Mouse (Mus musculus) adrenal gland, postnatal 14 days (tissue): ENCODE data around the gene Stra6. TPM values are rescaled to one million over a fixed set of nuclear protein-coding genes. Genes with fewer than 3 reads are reported as not detected.

Source experiments
- DNase-seq: peaks from one replicate; pipeline ENCODE4 v3.0.0; 2021; ENCODE audit warnings: mixed read lengths
- long read RNA-seq, 2 experiments: library from polyadenylated mRNA; stranded (forward); transcript quantifications; one replicate each; pipeline ENCODE4 v2.0.0; 2021
- total RNA-seq: library from RNA; stranded (reverse); gene quantifications from 2 replicates; pipeline ENCODE4 v1.2.3, GENCODE M21; 2021

Stra6 gene
- 0.96 and 1.3 TPM in 2 replicates for total RNA-seq
- long read RNA-seq, experiment 1, partial matches to known transcripts, result 1 of 2 reads
- long read RNA-seq, experiment 1, other reads (novel, unspliced or antisense), result 1 of 2 reads
- long read RNA-seq, experiment 2, result 0 reads

GRCm38 (mm10) chr9:58063531-58063930 lies at the start of gene Stra6:
Gene Stra6 (plus strand): TSS chr9:58063788.
- no peak for DNase-seq

DNA sequence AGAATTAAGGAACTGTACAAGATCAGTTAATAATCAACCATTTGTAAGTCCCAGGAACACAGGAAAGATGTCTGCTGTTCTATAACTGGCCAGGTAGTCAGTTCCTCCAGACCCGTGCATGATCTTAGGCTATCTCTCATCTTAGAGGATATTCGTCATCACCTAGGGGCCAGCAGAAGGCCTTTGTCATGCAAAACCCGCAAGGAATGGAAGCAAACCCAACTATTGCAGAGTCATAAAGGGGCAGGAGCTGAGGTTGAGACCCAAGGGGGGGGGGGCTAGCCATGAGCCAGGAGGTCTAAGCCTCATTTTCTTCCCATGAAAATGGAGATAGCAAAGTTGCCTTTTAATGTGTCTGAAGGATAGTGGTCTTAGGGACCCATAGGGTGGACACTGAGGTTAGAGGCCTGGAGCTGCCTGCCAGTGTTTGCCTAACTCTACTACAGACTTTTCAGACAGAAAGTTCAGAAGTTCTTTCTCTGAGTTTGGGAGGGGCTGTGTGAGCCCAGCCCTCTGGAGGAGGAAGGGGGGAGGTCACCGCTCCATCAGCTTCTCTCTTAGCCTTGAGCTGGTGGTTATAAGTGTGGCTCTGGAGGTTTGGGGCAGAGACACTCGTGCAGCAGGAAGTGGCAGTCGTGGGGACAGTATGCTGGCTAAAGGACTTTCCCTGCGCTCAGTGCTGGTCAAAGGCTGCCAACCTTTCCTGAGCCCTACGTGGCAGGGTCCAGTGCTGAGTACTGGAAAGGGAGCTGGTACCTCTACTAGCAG lies 49.0 kb upstream of the Stra6 start:
- DNase-seq, result peak; percentile 84

- peak; percentile 43 for DNase-seq
Measured at GRCm38 (mm10) chr9:58015856-58016255, 47.7 kb upstream of the Stra6 start.

- peak; percentile 62 for DNase-seq
Measured at GRCm38 (mm10) chr9:58016962-58017361, 46.6 kb upstream of the Stra6 start.

DNA sequence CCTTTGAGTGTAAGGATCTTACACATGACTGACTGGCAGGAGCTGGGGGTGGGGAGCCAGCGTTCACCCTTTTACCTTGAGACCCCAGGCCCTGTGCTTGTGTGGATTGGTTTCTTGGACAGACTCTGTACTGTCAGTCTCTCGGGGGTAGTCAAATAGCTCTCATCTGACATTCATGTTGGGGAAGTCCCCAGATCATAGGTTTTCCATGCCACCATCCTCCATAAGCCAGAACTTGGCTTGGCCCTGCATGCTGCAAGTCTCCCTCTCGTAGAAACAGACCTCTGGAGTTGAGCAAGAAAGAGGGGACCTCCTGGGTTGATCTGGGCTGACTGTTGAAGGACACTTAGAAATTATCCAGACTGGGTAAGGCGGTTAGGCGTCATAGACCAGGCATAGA lies 45.2 kb upstream of the Stra6 start:
- no peak for DNase-seq

- no peak for DNase-seq
Measured at GRCm38 (mm10) chr9:58025995-58026394, 37.6 kb upstream of the Stra6 start.

GRCm38 (mm10) chr9:58027426-58028180 lies 36.0 kb upstream of the Stra6 start:
- DNase-seq, result no peak

GRCm38 (mm10) chr9:58028841-58029240 lies 34.7 kb upstream of the Stra6 start:
- peak; percentile 43 for DNase-seq

- DNase-seq, result no peak
Measured at GRCm38 (mm10) chr9:58029635-58030034, 34.0 kb upstream of the Stra6 start.

GRCm38 (mm10) chr9:58031895-58032294 lies 31.7 kb upstream of the Stra6 start:
- DNase-seq, result no peak

- DNase-seq, result no peak
Measured at GRCm38 (mm10) chr9:58035519-58035918, 28.1 kb upstream of the Stra6 start.

DNA sequence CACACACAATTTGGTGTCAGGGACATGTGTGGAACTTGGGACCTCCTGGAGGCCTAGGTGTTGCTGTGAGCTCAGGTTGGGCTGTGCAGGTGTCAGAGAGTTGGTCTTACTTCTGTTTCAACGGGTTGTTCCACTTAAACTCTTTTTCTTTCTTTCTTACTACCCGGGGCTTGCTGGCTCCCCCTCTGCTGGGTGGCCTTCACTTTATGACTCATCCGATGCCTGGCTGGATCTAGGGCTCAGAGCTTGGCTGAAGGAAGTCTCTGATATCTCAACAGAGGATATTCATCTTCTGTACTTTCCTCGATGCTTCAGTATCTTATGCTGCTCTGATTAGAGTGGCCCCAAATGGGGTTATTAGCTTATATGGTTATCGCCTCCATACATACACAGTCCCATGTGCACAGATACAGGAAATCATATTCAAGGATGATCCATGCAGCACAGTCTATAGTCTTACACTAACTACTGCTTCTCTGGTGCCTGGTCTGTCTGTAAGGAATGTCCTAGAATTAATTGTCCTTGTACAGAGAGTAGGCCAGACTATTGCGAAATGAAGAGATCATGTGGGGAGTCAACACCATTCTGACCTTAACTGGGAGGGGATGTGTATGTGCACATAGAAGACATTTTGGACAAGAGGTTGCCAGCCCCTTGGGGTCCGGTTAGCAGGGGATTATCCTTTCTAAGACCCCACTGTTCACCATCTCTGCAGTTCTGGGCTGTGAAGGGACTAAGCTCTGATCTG lies 27.5 kb upstream of the Stra6 start:
- peak; percentile 81 for DNase-seq

- DNase-seq, result peak; percentile 86
Measured at GRCm38 (mm10) chr9:58036961-58037360, 26.6 kb upstream of the Stra6 start.

GRCm38 (mm10) chr9:58038500-58039168 lies 25.0 kb upstream of the Stra6 start:
- peak; percentile 89 for DNase-seq

DNA sequence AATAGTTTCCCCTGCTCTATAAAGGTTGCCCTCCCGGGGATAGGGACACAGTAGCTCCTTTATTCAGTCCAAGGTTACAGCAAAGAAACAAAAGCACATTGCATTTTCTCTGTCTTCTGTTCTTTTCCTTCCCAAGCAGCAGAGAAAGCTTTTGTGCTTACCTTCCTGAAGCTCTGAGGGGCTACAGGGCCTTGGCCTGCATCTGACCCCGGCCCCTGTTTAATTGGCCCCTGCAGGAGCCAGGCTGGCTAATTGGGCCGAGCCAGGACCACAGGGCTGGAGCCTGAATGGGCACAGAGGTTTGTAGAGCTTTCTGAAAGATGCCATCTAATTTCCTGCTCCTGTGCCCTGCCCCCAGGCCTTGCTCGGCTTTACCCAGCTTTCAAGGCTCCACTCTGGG lies 22.6 kb upstream of the Stra6 start:
- DNase-seq, result no peak

DNA sequence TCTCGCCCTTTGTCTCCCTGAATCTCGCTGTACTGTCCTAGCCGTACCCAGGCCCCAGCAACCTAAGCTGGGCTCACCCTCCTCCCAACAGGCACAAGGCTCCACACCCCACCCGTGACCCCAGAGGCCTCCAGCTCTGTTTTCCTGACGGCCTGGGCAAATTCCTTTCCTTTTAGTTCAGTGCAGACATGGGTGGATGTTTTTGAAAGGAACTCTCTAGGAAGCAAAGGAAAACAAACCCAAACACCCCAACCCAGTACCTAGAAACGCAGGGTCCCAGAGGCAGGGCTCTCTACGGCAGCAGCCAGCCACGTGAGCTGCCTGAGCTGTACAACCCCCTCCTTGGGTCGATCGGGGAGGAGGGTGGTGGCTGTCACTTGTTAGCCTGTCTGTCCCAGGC lies 21.2 kb upstream of the Stra6 start:
- no peak for DNase-seq

DNA sequence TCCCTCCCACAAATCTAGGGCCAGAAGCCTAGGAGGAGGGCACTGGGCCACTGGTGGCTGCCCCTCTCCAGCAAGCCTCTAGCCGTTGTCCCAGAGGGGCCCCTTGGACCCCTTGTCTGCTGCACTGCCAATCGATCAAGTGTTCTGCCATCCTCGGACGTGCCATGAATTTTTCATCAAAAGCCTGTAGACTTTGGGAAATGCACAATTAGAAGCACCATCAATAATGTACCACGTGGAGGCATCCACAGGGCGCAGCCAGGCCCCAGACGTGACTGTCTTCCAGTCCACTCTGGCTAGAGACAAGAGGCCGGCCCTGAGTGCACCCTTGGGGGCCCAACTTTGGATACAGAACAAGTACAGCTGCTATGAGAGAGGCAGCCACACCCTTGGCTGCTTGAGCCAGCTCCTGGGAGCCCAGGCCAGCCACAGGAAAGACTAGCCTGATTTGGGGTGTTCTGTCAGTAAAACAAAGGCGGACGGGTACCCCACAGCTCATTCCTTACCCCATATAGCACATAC lies 20.0 kb upstream of the Stra6 start:
- peak; percentile 39 for DNase-seq

DNA sequence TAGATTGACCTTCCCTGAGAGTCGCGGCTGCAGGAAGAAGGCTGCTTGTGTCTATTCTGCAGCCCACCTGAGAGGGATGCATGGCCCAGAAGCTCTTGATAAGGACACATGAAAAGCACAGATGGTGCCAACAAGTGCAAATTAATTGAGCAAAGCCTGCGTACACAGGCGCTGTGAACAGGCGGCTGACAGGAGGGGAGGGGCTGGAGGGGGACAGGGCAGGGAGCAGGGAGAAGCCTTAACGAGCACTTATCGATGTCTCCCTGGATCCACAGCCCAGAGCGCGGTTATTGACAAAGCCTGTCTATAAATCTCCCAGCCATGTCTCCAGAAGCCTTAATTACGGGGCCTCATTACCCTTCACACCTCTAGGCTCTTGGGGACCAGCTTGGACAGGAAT lies 18.8 kb upstream of the Stra6 start:
- no peak for DNase-seq

GRCm38 (mm10) chr9:58045646-58046045 lies 17.9 kb upstream of the Stra6 start:
- peak; percentile 2 for DNase-seq

DNA sequence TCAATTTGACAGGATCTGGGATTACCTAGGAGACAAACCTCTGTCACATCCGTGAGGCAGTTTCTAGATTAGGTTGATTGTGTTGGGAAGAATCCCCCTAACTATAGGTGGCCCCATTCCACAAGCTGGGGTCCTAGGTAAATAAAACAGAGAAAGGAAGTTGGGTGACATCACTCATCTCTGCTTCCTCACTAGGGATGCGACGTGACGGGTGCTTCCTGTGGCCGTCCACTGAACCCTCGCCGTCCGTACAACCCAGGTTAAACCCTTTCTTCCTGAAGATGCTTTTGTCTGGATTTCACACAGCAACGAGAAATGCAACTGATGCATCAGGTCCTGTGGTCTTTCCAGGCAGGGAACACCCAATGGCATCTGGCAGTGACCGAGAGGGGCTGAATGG lies 16.5 kb upstream of the Stra6 start:
- DNase-seq, result peak; percentile 8

DNA sequence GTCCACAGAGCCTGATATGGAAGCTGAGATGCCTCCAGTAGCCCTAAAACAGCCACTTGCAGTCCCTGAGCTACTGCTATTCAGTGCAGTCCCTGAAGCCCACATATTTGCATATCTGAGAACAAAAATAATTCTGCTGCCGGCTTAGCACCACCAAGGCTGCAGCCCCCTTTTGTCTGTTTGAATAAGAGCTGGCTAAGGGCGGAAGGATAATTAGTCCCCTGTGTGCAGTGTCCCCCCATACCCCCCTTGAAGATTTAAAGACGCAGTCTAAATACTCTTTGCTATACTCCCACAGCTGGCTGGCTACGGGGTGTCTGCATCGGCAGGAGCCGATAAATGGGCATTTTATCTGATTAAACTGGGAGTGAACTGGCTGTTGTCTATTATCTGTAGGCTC lies 15.0 kb upstream of the Stra6 start:
- no peak for DNase-seq

GRCm38 (mm10) chr9:58049186-58049585 lies 14.4 kb upstream of the Stra6 start:
- DNase-seq, result no peak
